Mouse (Mus musculus) hindbrain, embryonic 13.5 days (tissue): ENCODE data around the gene Lyl1. TPM values are rescaled to one million over a fixed set of nuclear protein-coding genes. Genes with fewer than 3 reads are reported as not detected.

Source experiments
- ATAC-seq: fragments of 200-750 bp; cut with Nextera tagmentation; 2 replicates; pipeline ENCODE4 v1.8.0; 2017; ENCODE audit warnings: moderate TSS enrichment; ENCODE audit not compliant: low FRiP score
- H3K27ac ChIP-seq: fragments of 300-500 bp; sonication (generic); 2 replicates; pipeline ENCODE4 v1.5.1; 2015; ENCODE audit warnings: inconsistent platforms, mild to moderate bottlenecking, moderate library complexity
- H3K27me3 ChIP-seq: fragments of 300-500 bp; sonication (generic); 2 replicates; pipeline ENCODE4 v1.6.1; 2015; ENCODE audit warnings: mild to moderate bottlenecking, inconsistent platforms
- H3K36me3 ChIP-seq: fragments of 300-500 bp; sonication (generic); 2 replicates; pipeline ENCODE4 v1.6.1; 2015; ENCODE audit warnings: mild to moderate bottlenecking, inconsistent platforms
- H3K4me1 ChIP-seq: fragments of 300-500 bp; sonication (generic); replicated peaks from 2 replicates; pipeline ENCODE4 v1.6.1; 2015; ENCODE audit warnings: inconsistent platforms
- H3K4me2 ChIP-seq: fragments of 300-500 bp; sonication (generic); 2 replicates; pipeline ENCODE4 v1.6.1; 2015; ENCODE audit warnings: inconsistent platforms, mild to moderate bottlenecking, moderate library complexity
- H3K4me3 ChIP-seq: fragments of 300-500 bp; sonication (generic); 2 replicates; pipeline ENCODE4 v1.5.1; 2015; ENCODE audit warnings: mild to moderate bottlenecking, inconsistent platforms
- H3K9ac ChIP-seq: fragments of 300-500 bp; sonication (generic); 2 replicates; pipeline ENCODE4 v1.6.1; 2015; ENCODE audit warnings: mild to moderate bottlenecking, inconsistent platforms
- H3K9me3 ChIP-seq: fragments of 300-500 bp; sonication (generic); 2 replicates; pipeline ENCODE4 v1.6.1; 2016; ENCODE audit warnings: inconsistent platforms
- WGBS: fragments of 180-500 bp; shearing (Covaris S2); methylation state at CpG from one replicate; pipeline ENCODE4 v1.1.7; 2015; 5-methylcytosine and 5-hydroxymethylcytosine counted together
- polyA plus RNA-seq: library from polyadenylated mRNA; unstranded; fragments of >200 nt; fragmentation: Nextera tagmentation; extraction: Ambion mirVana; gene quantifications from 2 replicates; pipeline ENCODE4 v1.2.1, GENCODE M21; 2015

Lyl1 gene
- polyA plus RNA-seq, 1 experiment from 2014 or later, result 4.2 TPM

DNA sequence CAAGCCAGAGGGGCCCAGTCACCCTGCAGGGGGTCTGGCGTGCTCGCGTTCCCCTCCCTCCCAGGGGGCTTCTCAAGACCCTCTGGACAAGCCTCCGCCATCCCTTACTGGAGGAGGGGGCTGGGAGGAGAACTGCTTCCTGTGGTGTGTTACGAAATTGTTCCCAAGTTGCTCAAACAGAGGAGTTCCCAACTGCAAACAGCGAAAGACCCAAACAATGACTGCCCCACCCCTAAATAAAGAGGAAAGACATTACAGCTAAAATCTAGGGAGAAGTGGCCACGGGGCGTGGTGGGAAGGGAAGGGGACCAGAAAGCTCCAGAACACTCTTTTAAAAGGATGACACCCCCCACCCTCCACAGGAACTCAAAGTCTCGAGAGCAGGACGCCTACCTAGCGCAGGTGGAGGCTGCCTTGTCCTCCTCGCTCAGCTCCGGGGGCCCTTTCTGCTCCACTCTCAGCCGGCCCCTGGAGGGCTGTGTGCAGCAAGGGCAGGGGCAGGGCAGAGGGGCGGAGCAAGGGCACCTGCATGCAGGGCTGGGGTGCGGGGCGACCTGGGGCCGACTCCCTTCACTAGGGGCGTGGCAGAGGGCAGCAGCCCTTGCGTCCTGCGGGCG, 6.1 kb downstream of the Lyl1 start:
- peak overlapping the region; percentile 26 for H3K4me3 ChIP-seq
- H3K4me2 ChIP-seq, result peak overlapping the region; percentile 45
- H3K4me1 ChIP-seq, result peaks cover 73% of the 10 kb centered on the region
- peak overlapping the region; percentile 92 for H3K27ac ChIP-seq
- H3K9ac ChIP-seq, result peak overlapping the region; percentile 63
- H3K27me3 ChIP-seq, result peaks cover 78% of the 10 kb centered on the region
- no peak for ATAC-seq
- 4% methylated on average over 22 of the region's 22 CpGs for WGBS
- H3K9me3 ChIP-seq, result no peaks in the 10 kb centered on the region
- H3K36me3 ChIP-seq, result no peaks in the 10 kb centered on the region

DNA sequence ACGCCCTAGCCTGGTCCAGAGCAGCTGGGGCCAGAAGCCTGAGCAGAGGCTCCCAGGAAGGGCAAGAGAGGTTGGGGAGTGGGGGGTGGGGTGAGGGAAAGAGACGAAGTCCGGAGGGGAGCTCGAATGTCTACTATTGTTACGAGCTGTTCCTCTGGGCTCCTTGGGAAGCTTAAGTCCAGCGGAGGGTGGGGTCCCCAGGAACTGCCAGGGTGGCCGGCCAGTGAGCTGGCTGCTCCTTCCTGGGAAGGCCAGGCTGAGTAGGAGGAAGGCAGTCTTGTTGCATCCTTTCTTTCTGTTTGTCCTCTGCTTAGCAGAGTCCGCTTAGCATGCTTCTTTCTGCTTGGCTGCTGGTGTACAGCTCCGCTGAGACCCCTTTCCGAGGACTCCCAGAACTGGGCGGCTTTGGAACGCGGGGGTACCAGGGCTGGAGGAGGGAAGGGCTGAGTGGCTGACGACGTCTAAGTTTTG, 6.8 kb downstream of the Lyl1 start:
- H3K4me3 ChIP-seq, result no peak overlapping the region
- peak overlapping the region; percentile 45 for H3K4me2 ChIP-seq
- H3K27ac ChIP-seq, result peak overlapping the region; percentile 92
- WGBS, result 4% methylated on average over 15 of the region's 15 CpGs
- H3K27me3 ChIP-seq, result peaks cover 72% of the 10 kb centered on the region
- H3K9ac ChIP-seq, result peak overlapping the region; percentile 63
- ATAC-seq, result no peak
- H3K4me1 ChIP-seq, result peaks cover 79% of the 10 kb centered on the region
- no peaks in the 10 kb centered on the region for H3K9me3 ChIP-seq
- no peaks in the 10 kb centered on the region for H3K36me3 ChIP-seq

DNA sequence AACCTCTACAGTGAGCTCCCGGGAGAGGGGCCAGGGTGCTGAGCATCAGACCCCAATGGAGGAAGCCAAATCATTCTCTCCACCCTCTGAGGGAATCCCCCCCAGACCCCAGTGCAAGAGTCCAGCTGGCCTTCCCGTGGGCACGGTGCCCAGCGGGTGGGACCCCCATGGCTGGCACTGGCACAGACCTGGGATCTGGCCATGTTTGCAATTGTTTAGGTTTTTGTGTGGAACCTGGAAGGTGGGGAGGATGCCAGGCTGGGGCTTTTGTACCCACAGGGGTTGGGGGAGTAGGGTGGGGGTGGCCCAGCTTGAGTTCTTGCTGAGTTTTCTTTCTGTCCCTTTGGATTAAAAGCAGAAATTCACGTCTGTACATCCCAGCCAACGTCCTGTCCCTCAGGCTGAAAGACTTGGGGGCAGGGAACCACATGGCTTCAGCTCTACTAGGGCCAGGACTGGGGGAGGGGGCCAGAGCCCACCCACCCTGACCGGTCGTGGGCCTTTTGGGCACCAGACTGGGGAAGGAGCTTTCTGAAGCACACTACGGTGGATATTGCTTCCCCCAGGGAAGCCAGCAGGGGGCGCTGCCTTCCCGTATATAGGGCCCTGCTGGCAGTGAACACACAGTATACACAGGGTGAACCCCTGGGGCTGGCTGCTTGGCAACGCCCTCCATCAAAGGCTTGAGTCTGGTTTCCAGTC, 7.7 kb downstream of the Lyl1 start:
- peaks cover 72% of the 10 kb centered on the region for H3K27me3 ChIP-seq
- no peaks in the 10 kb centered on the region for H3K36me3 ChIP-seq
- peak overlapping the region; percentile 92 for H3K27ac ChIP-seq
- ATAC-seq, result peak; percentile 73
- WGBS, result 7% methylated on average over 12 of the region's 12 CpGs
- H3K4me1 ChIP-seq, result peaks cover 84% of the 10 kb centered on the region
- no peak overlapping the region for H3K9ac ChIP-seq
- H3K9me3 ChIP-seq, result no peaks in the 10 kb centered on the region
- no peak overlapping the region for H3K4me2 ChIP-seq
- H3K4me3 ChIP-seq, result no peak overlapping the region

DNA sequence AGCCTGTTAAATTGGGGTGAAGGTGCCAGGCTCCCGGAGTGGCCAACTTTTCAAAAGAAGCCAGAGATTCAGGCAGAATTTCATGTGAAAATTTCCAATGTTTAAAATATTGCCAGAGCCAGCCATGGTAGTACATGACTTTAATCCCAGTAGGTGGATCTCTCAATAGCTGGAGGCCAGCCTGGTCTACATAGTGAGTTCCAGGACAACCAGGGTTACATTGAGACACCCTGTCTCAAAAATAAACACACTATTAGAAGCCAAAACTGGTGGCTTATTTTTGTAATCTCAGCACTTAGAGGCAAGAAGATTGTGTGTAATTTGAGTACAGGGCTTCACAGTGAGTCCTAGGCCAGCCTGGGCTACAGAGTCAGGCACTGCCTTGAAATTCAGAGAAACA, 8.7 kb downstream of the Lyl1 start:
- H3K4me3 ChIP-seq, result no peak overlapping the region
- H3K9ac ChIP-seq, result no peak overlapping the region
- ATAC-seq, result no peak
- WGBS, result 97% methylated on average over 1 of the region's 1 CpGs
- peaks cover 86% of the 10 kb centered on the region for H3K4me1 ChIP-seq
- no peaks in the 10 kb centered on the region for H3K9me3 ChIP-seq
- peaks cover 72% of the 10 kb centered on the region for H3K27me3 ChIP-seq
- H3K4me2 ChIP-seq, result no peak overlapping the region
- no peaks in the 10 kb centered on the region for H3K36me3 ChIP-seq
- peak overlapping the region; percentile 92 for H3K27ac ChIP-seq

DNA sequence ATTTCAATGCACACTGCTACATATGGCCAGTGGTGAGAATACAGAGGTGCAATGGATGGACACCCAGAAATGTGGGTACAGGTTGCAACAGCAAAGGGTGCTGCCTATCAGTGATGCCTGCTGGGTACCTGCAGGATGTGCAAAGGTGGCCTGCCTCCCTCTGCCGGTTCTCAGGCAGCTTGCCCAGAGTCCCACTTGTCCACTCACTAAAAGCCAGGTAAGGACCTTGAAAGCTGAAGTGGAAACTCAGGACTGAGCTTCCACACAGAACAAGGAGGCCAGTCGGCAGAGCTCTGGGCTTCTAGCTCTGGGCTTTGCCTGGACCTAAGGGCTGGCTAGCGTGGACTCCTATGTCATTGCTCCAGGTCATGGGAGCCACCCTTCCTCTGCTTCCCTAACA, 10.1 kb downstream of the Lyl1 start:
- 32% methylated on average over 3 of the region's 3 CpGs for WGBS
- no peak overlapping the region for H3K4me2 ChIP-seq
- H3K36me3 ChIP-seq, result no peaks in the 10 kb centered on the region
- peak overlapping the region; percentile 92 for H3K27ac ChIP-seq
- ATAC-seq, result no peak
- H3K9me3 ChIP-seq, result no peaks in the 10 kb centered on the region
- H3K4me3 ChIP-seq, result no peak overlapping the region
- H3K9ac ChIP-seq, result 0 out of 2 replicates have a peak overlapping the region, but pooled peaks have one; percentile 1
- H3K4me1 ChIP-seq, result peaks cover 86% of the 10 kb centered on the region
- peaks cover 71% of the 10 kb centered on the region for H3K27me3 ChIP-seq

GRCm38 (mm10) chr8:84711933-84712758, 10.9 kb downstream of the Lyl1 start:
- Histone ChIP-seq H3K9ac (no peak overlapping the region), H3K4me1 (peaks cover 79% of the 10 kb centered on the region), H3K27me3 (peaks cover 69% of the 10 kb centered on the region), H3K4me3 (no peak overlapping the region), H3K36me3 (no peaks in the 10 kb centered on the region), H3K27ac (peak overlapping the region; percentile 92), H3K4me2 (no peak overlapping the region), H3K9me3 (no peaks in the 10 kb centered on the region)
- peak; percentile 80 for ATAC-seq
- 9% methylated on average over 11 of the region's 11 CpGs for WGBS

- Histone ChIP-seq H3K4me2 (no peak overlapping the region), H3K36me3 (no peaks in the 10 kb centered on the region), H3K9me3 (no peaks in the 10 kb centered on the region), H3K27ac (peak overlapping the region; percentile 92), H3K27me3 (peaks cover 69% of the 10 kb centered on the region), H3K4me1 (peaks cover 73% of the 10 kb centered on the region), H3K4me3 (no peak overlapping the region), H3K9ac (0 out of 2 replicates have a peak overlapping the region, but pooled peaks have one; percentile 19)
- ATAC-seq, result peak; percentile 22; the same call in 1 of the 2 replicates
- 24% methylated on average over 3 of the region's 3 CpGs for WGBS
Measured at GRCm38 (mm10) chr8:84712759-84713120, 11.5 kb downstream of the Lyl1 start.

DNA sequence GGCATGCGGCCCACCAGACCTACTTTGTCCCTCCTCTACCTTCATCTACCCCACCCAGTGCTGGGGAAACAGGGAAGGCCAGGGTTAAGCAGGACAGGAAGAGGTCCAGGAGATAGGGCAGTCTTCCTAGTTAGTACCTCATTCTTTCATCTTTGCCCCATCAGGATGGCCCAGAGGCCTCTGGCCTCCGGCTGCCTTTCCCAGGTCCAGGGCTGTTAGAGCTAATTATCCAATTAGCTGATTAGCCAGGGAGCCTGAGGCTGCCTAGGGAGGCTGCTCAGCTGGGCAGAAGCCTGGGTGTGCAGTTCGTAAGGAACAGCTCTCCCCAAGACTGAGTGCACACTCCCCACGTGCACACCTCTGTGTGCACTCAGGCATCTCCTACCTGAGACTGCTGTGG, 12.1 kb downstream of the Lyl1 start:
- no peak for ATAC-seq
- 46% methylated on average over 4 of the region's 4 CpGs for WGBS
- Histone ChIP-seq H3K36me3 (no peaks in the 10 kb centered on the region), H3K27me3 (peaks cover 68% of the 10 kb centered on the region), H3K27ac (peak overlapping the region; percentile 92), H3K4me1 (peaks cover 66% of the 10 kb centered on the region), H3K9me3 (no peaks in the 10 kb centered on the region), H3K4me2 (no peak overlapping the region), H3K4me3 (no peak overlapping the region), H3K9ac (peak overlapping the region; percentile 19; the same call in 1 of the 2 replicates)

DNA sequence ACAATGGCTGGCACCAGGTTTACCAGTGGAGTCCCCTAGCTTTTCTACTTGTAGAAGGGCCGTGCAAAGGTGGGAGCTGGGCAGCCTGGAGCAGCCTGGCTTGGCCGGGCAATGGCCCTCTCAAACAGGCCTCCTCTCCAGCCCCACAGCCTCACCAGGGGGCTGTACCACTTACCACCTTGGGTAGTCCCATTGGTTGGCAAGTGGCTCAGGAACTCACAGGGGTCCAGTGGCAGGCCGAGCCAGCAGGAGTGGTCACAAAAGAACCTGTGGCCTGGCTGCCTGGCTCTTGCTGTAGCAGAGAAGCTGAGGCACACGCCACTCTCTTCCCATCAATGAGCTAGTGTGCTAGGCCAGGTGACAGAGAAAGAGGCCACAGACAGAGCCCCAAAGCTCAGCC, 12.9 kb downstream of the Lyl1 start:
- H3K9ac ChIP-seq, result peak overlapping the region; percentile 19; the same call in 1 of the 2 replicates
- no peak for ATAC-seq
- H3K27ac ChIP-seq, result peak overlapping the region; percentile 92
- 55% methylated on average over 4 of the region's 4 CpGs for WGBS
- no peaks in the 10 kb centered on the region for H3K9me3 ChIP-seq
- H3K36me3 ChIP-seq, result peaks cover 5% of the 10 kb centered on the region; the same call in 1 of the 2 replicates
- no peak overlapping the region for H3K4me3 ChIP-seq
- peaks cover 70% of the 10 kb centered on the region for H3K27me3 ChIP-seq
- H3K4me2 ChIP-seq, result no peak overlapping the region
- peaks cover 60% of the 10 kb centered on the region for H3K4me1 ChIP-seq

- Histone ChIP-seq H3K27ac (peak overlapping the region; percentile 75), H3K4me3 (peak overlapping the region; percentile 20), H3K4me2 (peak overlapping the region; percentile 44), H3K36me3 (peaks cover 15% of the 10 kb centered on the region; the same call in 1 of the 2 replicates), H3K9me3 (no peaks in the 10 kb centered on the region), H3K9ac (peak overlapping the region; percentile 53; the same call in 1 of the 2 replicates), H3K27me3 (peaks cover 75% of the 10 kb centered on the region), H3K4me1 (peaks cover 50% of the 10 kb centered on the region)
- 6% methylated on average over 27 of the region's 27 CpGs for WGBS
- no peak for ATAC-seq
Measured at GRCm38 (mm10) chr8:84715893-84716468, 14.7 kb downstream of the Lyl1 start.

DNA sequence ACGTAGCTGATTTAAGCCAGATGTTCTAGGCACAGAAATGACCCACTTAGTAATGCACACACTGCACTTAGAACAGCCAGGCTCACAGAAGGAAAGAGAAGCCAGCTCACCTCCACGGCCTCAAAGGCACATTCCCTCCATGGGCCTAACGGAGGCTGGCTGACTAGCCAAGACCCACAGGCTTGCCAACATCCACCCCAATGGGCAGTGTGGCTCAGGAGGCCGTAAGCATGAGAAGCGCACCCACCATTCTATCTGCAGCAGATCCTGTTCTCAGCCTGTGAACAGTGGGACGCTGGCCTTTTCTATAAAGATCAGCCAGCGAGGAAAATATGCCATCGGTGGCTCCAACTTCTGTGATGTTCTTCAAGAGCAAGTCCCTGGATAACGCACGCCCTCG, 15.5 kb downstream of the Lyl1 start:
- WGBS, result 87% methylated on average over 11 of the region's 11 CpGs
- H3K9me3 ChIP-seq, result no peaks in the 10 kb centered on the region
- peaks cover 20% of the 10 kb centered on the region; the same call in 1 of the 2 replicates for H3K36me3 ChIP-seq
- peaks cover 42% of the 10 kb centered on the region for H3K4me1 ChIP-seq
- no peak overlapping the region for H3K4me3 ChIP-seq
- ATAC-seq, result no peak
- peaks cover 76% of the 10 kb centered on the region for H3K27me3 ChIP-seq
- no peak overlapping the region for H3K9ac ChIP-seq
- H3K27ac ChIP-seq, result 0 out of 2 replicates have a peak overlapping the region, but pooled peaks have one; percentile 35
- no peak overlapping the region for H3K4me2 ChIP-seq

- peaks cover 39% of the 10 kb centered on the region for H3K4me1 ChIP-seq
- no peak for ATAC-seq
Measured at GRCm38 (mm10) chr8:84718476-84718875, 17.2 kb downstream of the Lyl1 start.

More at GRCm38 (mm10) chr8:84718476-84718875, 17.2 kb downstream of the Lyl1 start:
- H3K9ac ChIP-seq, result no peak overlapping the region
- H3K4me2 ChIP-seq, result no peak overlapping the region
- 89% methylated on average over 5 of the region's 5 CpGs for WGBS
- peaks cover 20% of the 10 kb centered on the region; the same call in 1 of the 2 replicates for H3K36me3 ChIP-seq
- H3K9me3 ChIP-seq, result no peaks in the 10 kb centered on the region
- no peak overlapping the region for H3K4me3 ChIP-seq
- H3K27ac ChIP-seq, result no peak overlapping the region
- H3K27me3 ChIP-seq, result peaks cover 83% of the 10 kb centered on the region
